Mouse (Mus musculus) CH12.LX (cell line): ENCODE results near the gene Anapc16. TPM values are rescaled to one million over a fixed set of nuclear protein-coding genes. Genes with fewer than 3 reads are reported as not detected.

Experiments
- DNase-seq: peaks from one replicate; pipeline ENCODE4 v3.0.0-alpha.2; 2013; ENCODE audit errors: extremely low read depth
- H3K27ac ChIP-seq: 2 replicates; pipeline ENCODE4 v1.5.1; 2012; ENCODE audit warnings: low read depth, mild to moderate bottlenecking, control low read depth, moderate library complexity; ENCODE audit not compliant: insufficient read depth
- H3K27me3 ChIP-seq: replicated peaks from 2 replicates; pipeline ENCODE3; 2012; ENCODE audit warnings: inconsistent platforms
- H3K36me3 ChIP-seq, 2 experiments: replicated peaks in 1 of 2; 2 replicates each; pipeline versions ENCODE3 to v1.6.1; 2012; ENCODE audit warnings: inconsistent platforms in 1 of 2, low read length in 1 of 2, mild to moderate bottlenecking in 1 of 2, mixed read lengths in 1 of 2, moderate library complexity in 1 of 2; ENCODE audit not compliant: control insufficient read depth in 1 of 2, insufficient read depth in 1 of 2
- H3K4me1 ChIP-seq, 2 experiments: 2 replicates each; pipeline ENCODE4 v1.6.1; 2012; ENCODE audit warnings: inconsistent platforms in 1 of 2, moderate library complexity in 1 of 2; ENCODE audit not compliant: insufficient read depth in 2 of 2, control insufficient read depth in 1 of 2
- H3K4me2 ChIP-seq: 2 replicates; pipeline ENCODE4 v1.6.1; 2012; ENCODE audit warnings: low read depth, mild to moderate bottlenecking, control low read depth; ENCODE audit not compliant: poor library complexity, insufficient read depth, severe bottlenecking
- H3K4me3 ChIP-seq, 3 experiments: fragments of 150-350 bp in 1 of 3; sonication (generic) in 1 of 3; replicated peaks in 1 of 3; 2 replicates each; pipeline versions ENCODE3 to v1.5.1; 2011 to 2012; ENCODE audit warnings: low read depth in 2 of 3, low read length in 2 of 3, mild to moderate bottlenecking in 2 of 3, moderate library complexity in 2 of 3, control low read depth in 1 of 3, improper control_type of control experiment in 1 of 3, inconsistent platforms in 1 of 3, mixed read lengths in 1 of 3; ENCODE audit not compliant: poor library complexity in 1 of 3
- H3K79me2 ChIP-seq: replicated peaks from 2 replicates; pipeline ENCODE4 v1.6.1; 2012; ENCODE audit warnings: mild to moderate bottlenecking, moderate library complexity; ENCODE audit not compliant: control insufficient read depth, poor library complexity, insufficient read depth, severe bottlenecking; ENCODE audit errors: extremely low read depth
- H3K9ac ChIP-seq: 2 replicates; pipeline ENCODE4 v1.6.1; 2012; ENCODE audit warnings: low read depth, mild to moderate bottlenecking, control low read depth, moderate library complexity; ENCODE audit not compliant: insufficient read depth
- H3K9me3 ChIP-seq: replicated peaks from 2 replicates; pipeline ENCODE3; 2012; ENCODE audit warnings: low read length, inconsistent platforms, mixed read lengths
- BHLHE40 ChIP-seq: IDR thresholded peaks from 2 replicates; pipeline ENCODE4 v1.6.1; 2011; ENCODE audit warnings: mild to moderate bottlenecking, low read depth, low read length, improper control_type of control experiment
- CTCF ChIP-seq, 2 experiments: IDR thresholded peaks in 1 of 2; conservative IDR thresholded peaks in 1 of 2; 2 replicates each; pipeline ENCODE4 v1.5.1; 2011 to 2012; ENCODE audit warnings: low read depth in 2 of 2, low read length in 2 of 2, improper control_type of control experiment in 1 of 2, inconsistent platforms in 1 of 2, mild to moderate bottlenecking in 1 of 2, moderate library complexity in 1 of 2
- ELF1 ChIP-seq: IDR thresholded peaks from 2 replicates; pipeline ENCODE4 v1.6.1; 2014; ENCODE audit warnings: low read depth, mild to moderate bottlenecking, inconsistent platforms, low read length, improper control_type of control experiment
- EP300 ChIP-seq: IDR thresholded peaks from 2 replicates; pipeline ENCODE4 v1.6.1; 2011; ENCODE audit warnings: low read length, improper control_type of control experiment
- ETS1 ChIP-seq: conservative IDR thresholded peaks from 2 replicates; pipeline ENCODE4 v1.6.1; 2012; ENCODE audit warnings: low read depth, mild to moderate bottlenecking, inconsistent platforms, low read length, improper control_type of control experiment, moderate library complexity
- GABPA ChIP-seq: IDR thresholded peaks from 2 replicates; pipeline ENCODE4 v1.6.1; 2012; ENCODE audit warnings: low read depth, low read length, improper control_type of control experiment, inconsistent platforms; ENCODE audit not compliant: insufficient replicate concordance
- HCFC1 ChIP-seq: IDR thresholded peaks from 2 replicates; pipeline ENCODE4 v1.6.1; 2012; ENCODE audit warnings: low read depth, mild to moderate bottlenecking, inconsistent platforms, low read length, improper control_type of control experiment
- IRF4 ChIP-seq: IDR thresholded peaks from 2 replicates; pipeline ENCODE4 v1.6.1; 2014; ENCODE audit warnings: low read depth, mild to moderate bottlenecking, inconsistent platforms, low read length, improper control_type of control experiment
- JUN ChIP-seq: IDR thresholded peaks from 2 replicates; pipeline ENCODE4 v1.6.1; 2011; ENCODE audit warnings: low read depth, mild to moderate bottlenecking, low read length, improper control_type of control experiment, moderate library complexity; ENCODE audit not compliant: insufficient read depth
- JUND ChIP-seq: conservative IDR thresholded peaks from 2 replicates; pipeline ENCODE4 v1.6.1; 2011; ENCODE audit warnings: low read depth, low read length, improper control_type of control experiment
- MAFK ChIP-seq: IDR thresholded peaks from 2 replicates; pipeline ENCODE4 v1.6.1; 2011; ENCODE audit warnings: low read length, improper control_type of control experiment; ENCODE audit not compliant: insufficient replicate concordance
- MAX ChIP-seq: IDR thresholded peaks from 2 replicates; pipeline ENCODE4 v1.6.1; 2011; ENCODE audit warnings: low read length, improper control_type of control experiment
- MEF2A ChIP-seq: IDR thresholded peaks from 2 replicates; pipeline ENCODE4 v1.6.1; 2014; ENCODE audit warnings: low read depth, mild to moderate bottlenecking, inconsistent platforms, low read length, improper control_type of control experiment, borderline replicate concordance
- MYC ChIP-seq: IDR thresholded peaks from 2 replicates; pipeline ENCODE4 v1.6.1; 2011; ENCODE audit warnings: low read depth, mild to moderate bottlenecking, improper control_type of control experiment, low read length
- NELFE ChIP-seq: IDR thresholded peaks from 2 replicates; pipeline ENCODE4 v1.6.1; 2011; ENCODE audit warnings: low read depth, low read length, improper control_type of control experiment
- NRF1 ChIP-seq: IDR thresholded peaks from 2 replicates; pipeline ENCODE4 v1.6.1; 2014; ENCODE audit warnings: low read depth, mild to moderate bottlenecking, inconsistent platforms, low read length, improper control_type of control experiment, moderate library complexity
- PAX5 ChIP-seq: IDR thresholded peaks from 2 replicates; pipeline ENCODE4 v1.6.1; 2012; ENCODE audit warnings: low read length, inconsistent platforms, mixed read lengths
- POLR2A ChIP-seq: IDR thresholded peaks from 2 replicates; pipeline ENCODE4 v1.6.1; 2011; ENCODE audit warnings: low read depth, mild to moderate bottlenecking, improper control_type of control experiment, low read length
- POLR2AphosphoS2 ChIP-seq: IDR thresholded peaks from 2 replicates; pipeline ENCODE4 v1.6.1; 2011; ENCODE audit warnings: low read depth, low read length, improper control_type of control experiment
- RAD21 ChIP-seq: IDR thresholded peaks from 2 replicates; pipeline ENCODE4 v1.6.1; 2011; ENCODE audit warnings: low read depth, mild to moderate bottlenecking, low read length, improper control_type of control experiment, moderate library complexity
- RCOR1 ChIP-seq: conservative IDR thresholded peaks from 2 replicates; pipeline ENCODE4 v1.6.1; 2012; ENCODE audit warnings: low read depth, mild to moderate bottlenecking, inconsistent platforms, low read length, improper control_type of control experiment
- SIN3A ChIP-seq: IDR thresholded peaks from 2 replicates; pipeline ENCODE4 v1.6.1; 2012; ENCODE audit warnings: low read length, improper control_type of control experiment, inconsistent platforms
- SMC3 ChIP-seq: IDR thresholded peaks from 2 replicates; pipeline ENCODE4 v1.6.1; 2011; ENCODE audit warnings: low read depth, low read length, improper control_type of control experiment
- TBP ChIP-seq: conservative IDR thresholded peaks from 2 replicates; pipeline ENCODE4 v1.6.1; 2011; ENCODE audit warnings: low read depth, low read length, improper control_type of control experiment
- UBTF ChIP-seq: IDR thresholded peaks from 2 replicates; pipeline ENCODE4 v1.6.1; 2012; ENCODE audit warnings: low read depth, mild to moderate bottlenecking, inconsistent platforms, low read length, improper control_type of control experiment, moderate library complexity
- USF1 ChIP-seq: IDR thresholded peaks from 2 replicates; pipeline ENCODE4 v1.6.1; 2014; ENCODE audit warnings: low read depth, mild to moderate bottlenecking, inconsistent platforms, low read length, improper control_type of control experiment
- USF2 ChIP-seq: conservative IDR thresholded peaks from 2 replicates; pipeline ENCODE4 v1.6.1; 2011; ENCODE audit warnings: low read depth, low read length, improper control_type of control experiment
- ZC3H11A ChIP-seq: IDR thresholded peaks from 2 replicates; pipeline ENCODE4 v1.6.1; 2012; ENCODE audit warnings: low read depth, mild to moderate bottlenecking, inconsistent platforms, low read length, improper control_type of control experiment
- ZKSCAN1 ChIP-seq: IDR thresholded peaks from 2 replicates; pipeline ENCODE4 v1.6.1; 2012; ENCODE audit warnings: low read depth, inconsistent platforms, low read length, improper control_type of control experiment, borderline replicate concordance
- ZNF384 ChIP-seq: IDR thresholded peaks from 2 replicates; pipeline ENCODE4 v1.6.1; 2012; ENCODE audit warnings: low read depth, low read length, improper control_type of control experiment, inconsistent platforms
- dilution Hi-C: fragments of 300-500 bp; cut with MboI; formaldehyde crosslinking; loops from 2 replicates; pipeline ENCODE4 v1.14.3; 2020; ENCODE audit warnings: low sequenced_read_pairs; ENCODE audit not compliant: extremely low pct_unique_long_range_greater_than_20kb, extremely low pct_ligation_motif_present
- in situ Hi-C: fragments of 300-500 bp; cut with MboI; formaldehyde crosslinking; loops from 3 replicates; pipeline ENCODE4 v1.14.3; 2019; ENCODE audit warnings: low sequenced_read_pairs, low pct_ligation_motif_present, low pct_unique_long_range_greater_than_20kb, mixed read lengths
- polyA plus RNA-seq: library from polyadenylated mRNA; unstranded; fragments of >175 nt; gene quantifications from 2 replicates; pipeline ENCODE4 v1.2.1, GENCODE M21; 2012; ENCODE audit warnings: low read depth; ENCODE audit not compliant: insufficient read length
- total RNA-seq, 2 experiments: library from RNA; depleted of rRNA; stranded (reverse); fragments of 300-350 nt in 1 of 2; fragments of >200 nt in 1 of 2; gene quantifications; 2 replicates each; pipeline ENCODE4 v1.2.3; 2012 to 2014

Gene Anapc16
- total and polyA plus RNA-seq, 3 experiments: 43.9 to 67.6 (median 64.9) TPM

DNA sequence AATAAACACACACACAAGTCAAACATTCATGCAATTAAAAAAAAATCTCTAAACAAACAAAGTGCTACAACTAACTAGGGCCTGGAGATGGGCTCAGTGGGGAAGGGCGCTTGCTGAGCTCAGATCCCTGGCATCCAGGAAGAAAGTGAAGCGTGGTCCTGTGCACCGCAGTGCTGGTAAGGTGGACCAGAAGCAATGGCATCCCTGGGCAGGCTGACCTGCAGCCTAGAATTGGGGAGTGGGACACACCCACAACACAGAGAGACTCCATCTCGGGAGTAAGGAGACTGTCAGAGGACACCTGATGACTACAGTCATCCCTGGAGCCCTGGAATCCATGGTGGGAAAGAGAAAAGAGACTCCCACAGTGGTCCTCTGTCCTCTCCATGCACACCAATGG is 29.5 kb downstream of the Anapc16 start:
- Histone ChIP-seq H3K4me1 (peaks cover 19 to 55% of the 10 kb centered on the region in 2 experiments), H3K36me3 (no peaks in the 10 kb centered on the region), H3K27ac (peak overlapping the region; percentile 67), H3K9ac (peak overlapping the region; percentile 53; the same call in 1 of the 2 replicates), H3K4me3 (peak overlapping the region in 1 of 3 experiments; percentile 25), H3K4me2 (no peak overlapping the region), H3K79me2 (no peaks in the 10 kb centered on the region), H3K27me3 (no peaks in the 10 kb centered on the region), H3K9me3 (no peaks in the 10 kb centered on the region)
- dilution Hi-C loops: no loop called here
- no peak for TF ChIP-seq ZKSCAN1
- no peak for TF ChIP-seq HCFC1
- TF ChIP-seq MAX: no peak
- TF ChIP-seq USF2: no peak
- TF ChIP-seq RAD21: no peak
- TF ChIP-seq SMC3: no peak
- TF ChIP-seq EP300: no peak
- no peak for TF ChIP-seq RCOR1
- TF ChIP-seq POLR2A: no peak
- no peak for TF ChIP-seq NRF1
- no peak for TF ChIP-seq JUN
- TF ChIP-seq MAFK: no peak
- TF ChIP-seq USF1: no peak
- TF ChIP-seq SIN3A: no peak
- TF ChIP-seq MYC: no peak
- no peak for TF ChIP-seq CTCF (conservative IDR thresholded peaks at IDR 0.05 in 1 of 2, IDR thresholded peaks at IDR 0.05 in 1 of 2; ENCODE audit: low read depth in 2 of 2, low read length in 2 of 2)
- no peak for TF ChIP-seq BHLHE40
- no peak for DNase-seq
- in situ Hi-C loops: no loop called here

DNA sequence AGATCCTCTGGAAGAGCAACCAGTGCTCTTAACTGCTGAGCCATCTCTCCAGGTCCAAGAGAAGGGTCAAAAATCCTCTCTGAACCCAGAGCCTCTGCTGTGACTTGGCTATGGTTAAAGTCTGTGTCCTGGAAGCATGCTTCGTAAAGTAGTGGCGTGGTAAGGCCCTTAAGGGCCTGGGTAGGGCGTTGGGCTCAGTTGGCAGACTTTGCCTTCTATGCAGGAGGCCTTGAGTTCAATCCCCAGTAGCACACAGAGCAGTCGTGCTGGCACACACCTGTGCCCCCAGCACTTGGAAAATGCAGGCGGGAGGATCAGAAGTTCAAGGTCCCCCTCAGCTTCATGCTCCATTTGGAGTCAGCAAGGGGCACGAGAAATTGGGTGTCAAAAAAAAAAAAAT is 29.9 kb downstream of the Anapc16 start:
- no peak overlapping the region for H3K4me3 ChIP-seq
- dilution Hi-C loops: no loop called here
- TF ChIP-seq MAFK (no peak), SMC3 (no peak), NELFE (no peak), MEF2A (no peak), JUND (no peak), UBTF (no peak), PAX5 (no peak), ZNF384 (no peak), IRF4 (no peak), TBP (no peak), ETS1 (no peak), BHLHE40 (no peak), ELF1 (no peak), GABPA (no peak), POLR2AphosphoS2 (no peak), SIN3A (no peak), EP300 (no peak), USF2 (no peak), ZC3H11A (no peak), CTCF (conservative IDR thresholded peaks at IDR 0.05 in 1 of 2, IDR thresholded peaks at IDR 0.05 in 1 of 2; ENCODE audit: low read depth in 2 of 2, low read length in 2 of 2) (no peak)
- no peak overlapping the region for H3K9ac ChIP-seq
- no peak overlapping the region for H3K27ac ChIP-seq
- no peak overlapping the region for H3K4me2 ChIP-seq
- no peak for DNase-seq
- in situ Hi-C loops: no loop called here
- no peaks in the 10 kb centered on the region for H3K79me2 ChIP-seq
- no peaks in the 10 kb centered on the region for H3K9me3 ChIP-seq
- no peaks in the 10 kb centered on the region for H3K27me3 ChIP-seq
- no peaks in the 10 kb centered on the region for H3K36me3 ChIP-seq
- peaks cover 19 to 51% of the 10 kb centered on the region in 2 experiments for H3K4me1 ChIP-seq
